Mouse (Mus musculus): ENCODE measurements around the gene Prss37. TPM values are rescaled to one million over a fixed set of nuclear protein-coding genes. Genes with fewer than 3 reads are reported as not detected.
A peak's percentile ranks its signal among the peaks of the same experiment; 100 is the strongest.

Gene Prss37
- polyA plus RNA-seq, 1 experiment: not detected

GRCm38 (mm10) chr6:40465710-40466109 lies 53.6 kb downstream of the Prss37 start:
- 41% methylated on average over 6 of the region's 6 CpGs for WGBS
- DNase-seq: no peak
- no peak for TF ChIP-seq POLR2A (IDR thresholded peaks at IDR 0.05; ENCODE audit: borderline replicate concordance, extremely low read depth, low read depth, low read length)
- peak; percentile 23; the same call in 1 of the 2 replicates for TF ChIP-seq CTCF (IDR thresholded peaks at IDR 0.05; ENCODE audit: insufficient read depth, low read length)
- Histone ChIP-seq H3K4me1 (ENCODE audit: control insufficient read depth, insufficient read depth, low read length) (no peaks in the 10 kb centered on the region; the same call in 1 of the 2 replicates), H3K4me3 (replicated peaks; ENCODE audit: extremely low read depth, low read depth, low read length) (no peak overlapping the region)

Other genes starting within 250 kb of the Prss37 start
- 7.7 and 10.2 TPM in 2 replicates for gene Agk, start 194.3 kb downstream of the Prss37 start, polyA plus RNA-seq (2012; rRNA removed)
- 4.9 and 5.8 TPM in 2 replicates for gene E330009J07Rik, start 83.4 kb downstream of the Prss37 start, polyA plus RNA-seq (2012; rRNA removed)
- not detected in 2 replicates for gene Wee2, start 80.4 kb downstream of the Prss37 start, polyA plus RNA-seq (2012; rRNA removed)
- 7.5 and 9.7 TPM in 2 replicates for gene Ssbp1, start 48.2 kb downstream of the Prss37 start, polyA plus RNA-seq (2012; rRNA removed)
- not detected in 2 replicates for gene Tas2r137, start 28.3 kb downstream of the Prss37 start, polyA plus RNA-seq (2012; rRNA removed)
- gene Tas2r108, start 26.0 kb downstream of the Prss37 start, polyA plus RNA-seq (2012; rRNA removed): not detected in 2 replicates
- gene Olfr461, start 35.5 kb upstream of the Prss37 start, polyA plus RNA-seq (2012; rRNA removed): not detected in 2 replicates
- gene Olfr460, start 50.0 kb upstream of the Prss37 start, polyA plus RNA-seq (2012; rRNA removed): not detected in 2 replicates
- gene Clec5a, start 66.3 kb upstream of the Prss37 start, polyA plus RNA-seq (2012; rRNA removed): 0.50 and 1.5 TPM in 2 replicates
- gene Tas2r138, start 93.8 kb upstream of the Prss37 start, polyA plus RNA-seq (2012; rRNA removed): not detected in 2 replicates
- gene Mgam, start 109.3 kb upstream of the Prss37 start, polyA plus RNA-seq (2012; rRNA removed): 0.23 and 0.36 TPM in 2 replicates